Mouse (Mus musculus): Measurements from ENCODE around the gene Ttc39d. TPM values are rescaled to one million over a fixed set of nuclear protein-coding genes. Genes with fewer than 3 reads are reported as not detected.
"Not testable (repeated sequence)": the region's sequence is repeated elsewhere in the genome, so short reads cannot be mapped to it uniquely, and the experiment has no call there.

Ttc39d gene
- polyA plus RNA-seq, 1 experiment: 0.05 TPM

GRCm38 (mm10) chr17:80221202-80221601 is 13.9 kb downstream of the Ttc39d start:
- TF ChIP-seq POLR2A (IDR thresholded peaks at IDR 0.05; ENCODE audit: low read depth, low read length) (no peak), CTCF (conservative IDR thresholded peaks at IDR 0.05; ENCODE audit: insufficient read depth, insufficient read length, low read depth, low read length) (no peak)
- no peaks in the 10 kb centered on the region for H3K36me3 ChIP-seq (ENCODE audit: control insufficient read depth, insufficient read depth, low read length)
- WGBS: 74% methylated on average over 9 of the region's 9 CpGs

GRCm38 (mm10) chr17:80221890-80222628 is 14.8 kb downstream of the Ttc39d start:
- H3K4me3 ChIP-seq (ENCODE audit: insufficient read depth, low read depth, low read length): no peak overlapping the region
- peaks cover 2% of the 10 kb centered on the region; the same call in 1 of the 2 replicates for H3K4me1 ChIP-seq (ENCODE audit: control insufficient read depth, insufficient read depth, low read length)
- TF ChIP-seq POLR2A (IDR thresholded peaks at IDR 0.05; ENCODE audit: low read depth, low read length): no peak
- TF ChIP-seq CTCF (conservative IDR thresholded peaks at IDR 0.05; ENCODE audit: insufficient read depth, insufficient read length, low read depth, low read length): peak; percentile 34; the same call in 1 of the 2 replicates
- no peaks in the 10 kb centered on the region for H3K27me3 ChIP-seq (replicated peaks; ENCODE audit: control insufficient read depth, insufficient read depth, low read length)
- no peak overlapping the region for H3K27ac ChIP-seq (ENCODE audit: insufficient read depth, low read depth, low read length)
- DNase-seq: peak; percentile 32
- H3K36me3 ChIP-seq (ENCODE audit: control insufficient read depth, insufficient read depth, low read length): no peaks in the 10 kb centered on the region
- WGBS: 36% methylated on average over 3 of the region's 3 CpGs

More at GRCm38 (mm10) chr17:80221202-80221601, 13.9 kb downstream of the Ttc39d start:
- Histone ChIP-seq H3K4me1 (ENCODE audit: control insufficient read depth, insufficient read depth, low read length) (peaks cover 2% of the 10 kb centered on the region; the same call in 1 of the 2 replicates), H3K27me3 (replicated peaks; ENCODE audit: control insufficient read depth, insufficient read depth, low read length) (no peaks in the 10 kb centered on the region), H3K27ac (ENCODE audit: insufficient read depth, low read depth, low read length) (no peak overlapping the region), H3K4me3 (ENCODE audit: insufficient read depth, low read depth, low read length) (no peak overlapping the region)
- DNase-seq: no peak

- peak overlapping the region; percentile 72; the same call in 1 of the 2 replicates for H3K27ac ChIP-seq (ENCODE audit: insufficient read depth, low read depth, low read length)
- H3K36me3 ChIP-seq (ENCODE audit: control insufficient read depth, insufficient read depth, low read length): no peaks in the 10 kb centered on the region
- no peak for TF ChIP-seq POLR2A (IDR thresholded peaks at IDR 0.05; ENCODE audit: low read depth, low read length)
- no peak for TF ChIP-seq CTCF (conservative IDR thresholded peaks at IDR 0.05; ENCODE audit: insufficient read depth, insufficient read length, low read depth, low read length)
- 5% methylated on average over 9 of the region's 9 CpGs for WGBS
- H3K4me1 ChIP-seq (ENCODE audit: control insufficient read depth, insufficient read depth, low read length): peaks cover 2% of the 10 kb centered on the region; the same call in 1 of the 2 replicates
- peak overlapping the region; percentile 56 for H3K4me3 ChIP-seq (ENCODE audit: insufficient read depth, low read depth, low read length)
- DNase-seq: no peak
- H3K27me3 ChIP-seq (replicated peaks; ENCODE audit: control insufficient read depth, insufficient read depth, low read length): no peaks in the 10 kb centered on the region
Observed at GRCm38 (mm10) chr17:80223829-80224228, 16.6 kb downstream of the Ttc39d start.

DNA sequence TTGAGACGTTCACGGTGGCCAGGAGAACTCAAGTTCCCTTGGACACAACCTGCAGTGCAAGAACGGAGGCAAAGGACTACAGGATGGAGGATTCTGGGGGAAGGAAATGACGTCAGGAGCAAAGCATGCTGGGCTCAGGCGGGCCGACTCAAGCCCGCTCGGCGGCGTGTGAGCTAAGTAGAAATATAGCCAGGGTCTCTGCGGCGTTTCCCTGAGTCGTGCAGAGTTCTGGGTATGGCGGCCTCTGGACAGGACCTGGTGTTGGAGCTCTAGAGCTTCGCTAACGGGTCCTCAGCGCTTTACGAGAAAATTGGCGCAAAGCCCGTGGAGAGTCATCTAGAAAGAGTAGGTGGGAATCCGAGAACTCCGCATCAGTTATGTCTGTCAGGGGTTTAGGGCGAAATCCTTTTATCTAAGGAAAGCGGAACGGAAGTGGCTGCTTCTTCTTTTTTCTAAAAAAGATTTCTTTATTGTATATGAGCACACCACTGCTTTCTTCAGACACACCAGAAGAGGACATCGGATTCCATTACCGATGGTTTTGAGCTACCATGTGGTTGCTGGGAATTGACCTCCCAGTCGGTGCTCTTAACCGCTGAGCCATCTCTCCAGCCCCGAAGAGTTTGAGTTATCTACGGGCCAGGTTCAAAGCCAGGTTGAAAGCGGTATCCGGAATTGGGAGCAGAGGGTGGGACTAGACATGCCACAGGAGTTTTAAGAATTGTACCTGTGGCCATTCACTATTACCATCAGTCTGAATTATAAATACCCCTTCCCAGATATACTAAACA is 17.3 kb downstream of the Ttc39d start, which contains the start of gene Gemin6:
Gene Gemin6, plus strand, starts transcription at position 116 of the 791 bp plus-strand sequence.
- Histone ChIP-seq H3K27ac (ENCODE audit: insufficient read depth, low read depth, low read length) (peak within 1 kb of the TSS; percentile 72; the same call in 1 of the 2 replicates), H3K27me3 (replicated peaks; ENCODE audit: control insufficient read depth, insufficient read depth, low read length) (no peaks in the 10 kb centered on the region), H3K4me1 (ENCODE audit: control insufficient read depth, insufficient read depth, low read length) (peaks cover 2% of the 10 kb centered on the region; the same call in 1 of the 2 replicates), H3K4me3 (ENCODE audit: insufficient read depth, low read depth, low read length) (peak within 1 kb of the TSS; percentile 56), H3K36me3 (ENCODE audit: control insufficient read depth, insufficient read depth, low read length) (no peaks in the 10 kb centered on the region)
- peak; percentile 93 for DNase-seq
- under 1% methylated on average over 33 of the region's 33 CpGs for WGBS
- no peak for TF ChIP-seq CTCF (conservative IDR thresholded peaks at IDR 0.05; ENCODE audit: insufficient read depth, insufficient read length, low read depth, low read length)
- no peak for TF ChIP-seq POLR2A (IDR thresholded peaks at IDR 0.05; ENCODE audit: low read depth, low read length)

GRCm38 (mm10) chr17:80225142-80225541 is 17.9 kb downstream of the Ttc39d start:
- not testable (repeated sequence) for H3K4me1 ChIP-seq (ENCODE audit: control insufficient read depth, insufficient read depth, low read length); H3K4me3 ChIP-seq (ENCODE audit: insufficient read depth, low read depth, low read length); H3K36me3 ChIP-seq (ENCODE audit: control insufficient read depth, insufficient read depth, low read length); H3K27ac ChIP-seq (ENCODE audit: insufficient read depth, low read depth, low read length); H3K27me3 ChIP-seq (replicated peaks; ENCODE audit: control insufficient read depth, insufficient read depth, low read length); DNase-seq
- 37% methylated on average over 5 of the region's 5 CpGs for WGBS

DNA sequence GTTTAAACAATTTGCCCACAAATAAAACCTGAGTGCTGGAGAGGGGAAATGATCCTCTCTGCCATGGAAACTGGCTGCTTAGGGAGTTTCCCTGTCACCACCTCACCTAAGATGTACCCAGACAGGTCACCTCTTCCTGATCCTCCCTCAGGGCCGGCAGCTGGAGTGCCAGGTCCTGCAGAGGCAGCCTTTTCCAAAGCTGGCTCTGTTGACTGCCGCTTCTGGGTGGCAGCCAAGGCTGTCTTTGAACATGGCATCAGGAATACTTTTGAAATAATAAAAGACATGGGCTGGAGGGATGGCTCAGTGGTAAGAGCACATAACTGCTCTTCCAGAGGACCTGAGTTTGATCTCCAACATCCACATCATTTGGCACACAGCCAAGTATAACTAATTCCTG is 22.1 kb downstream of the Ttc39d start:
- no peak for DNase-seq
- H3K4me3 ChIP-seq (ENCODE audit: insufficient read depth, low read depth, low read length): no peak overlapping the region
- TF ChIP-seq CTCF (conservative IDR thresholded peaks at IDR 0.05; ENCODE audit: insufficient read depth, insufficient read length, low read depth, low read length) (no peak), POLR2A (IDR thresholded peaks at IDR 0.05; ENCODE audit: low read depth, low read length) (no peak)
- H3K27ac ChIP-seq (ENCODE audit: insufficient read depth, low read depth, low read length): no peak overlapping the region
- WGBS: 71% methylated on average over 2 of the region's 2 CpGs
- H3K4me1 ChIP-seq (ENCODE audit: control insufficient read depth, insufficient read depth, low read length): no peaks in the 10 kb centered on the region; the same call in 1 of the 2 replicates
- H3K36me3 ChIP-seq (ENCODE audit: control insufficient read depth, insufficient read depth, low read length): no peaks in the 10 kb centered on the region
- no peaks in the 10 kb centered on the region for H3K27me3 ChIP-seq (replicated peaks; ENCODE audit: control insufficient read depth, insufficient read depth, low read length)

- no peak overlapping the region for H3K27ac ChIP-seq (ENCODE audit: insufficient read depth, low read depth, low read length)
- 97% methylated on average over 5 of the region's 5 CpGs for WGBS
- no peaks in the 10 kb centered on the region for H3K4me1 ChIP-seq (ENCODE audit: control insufficient read depth, insufficient read depth, low read length)
Observed at GRCm38 (mm10) chr17:80233844-80234243, 26.6 kb downstream of the Ttc39d start.

More at GRCm38 (mm10) chr17:80233844-80234243, 26.6 kb downstream of the Ttc39d start:
- TF ChIP-seq CTCF (conservative IDR thresholded peaks at IDR 0.05; ENCODE audit: insufficient read depth, insufficient read length, low read depth, low read length): no peak
- TF ChIP-seq POLR2A (IDR thresholded peaks at IDR 0.05; ENCODE audit: low read depth, low read length): no peak
- Histone ChIP-seq H3K27me3 (replicated peaks; ENCODE audit: control insufficient read depth, insufficient read depth, low read length) (no peaks in the 10 kb centered on the region), H3K4me3 (ENCODE audit: insufficient read depth, low read depth, low read length) (no peak overlapping the region), H3K36me3 (ENCODE audit: control insufficient read depth, insufficient read depth, low read length) (no peaks in the 10 kb centered on the region)
- DNase-seq: no peak
